Mouse (Mus musculus): ENCODE measurements around the gene Fkbp1a.

DNA sequence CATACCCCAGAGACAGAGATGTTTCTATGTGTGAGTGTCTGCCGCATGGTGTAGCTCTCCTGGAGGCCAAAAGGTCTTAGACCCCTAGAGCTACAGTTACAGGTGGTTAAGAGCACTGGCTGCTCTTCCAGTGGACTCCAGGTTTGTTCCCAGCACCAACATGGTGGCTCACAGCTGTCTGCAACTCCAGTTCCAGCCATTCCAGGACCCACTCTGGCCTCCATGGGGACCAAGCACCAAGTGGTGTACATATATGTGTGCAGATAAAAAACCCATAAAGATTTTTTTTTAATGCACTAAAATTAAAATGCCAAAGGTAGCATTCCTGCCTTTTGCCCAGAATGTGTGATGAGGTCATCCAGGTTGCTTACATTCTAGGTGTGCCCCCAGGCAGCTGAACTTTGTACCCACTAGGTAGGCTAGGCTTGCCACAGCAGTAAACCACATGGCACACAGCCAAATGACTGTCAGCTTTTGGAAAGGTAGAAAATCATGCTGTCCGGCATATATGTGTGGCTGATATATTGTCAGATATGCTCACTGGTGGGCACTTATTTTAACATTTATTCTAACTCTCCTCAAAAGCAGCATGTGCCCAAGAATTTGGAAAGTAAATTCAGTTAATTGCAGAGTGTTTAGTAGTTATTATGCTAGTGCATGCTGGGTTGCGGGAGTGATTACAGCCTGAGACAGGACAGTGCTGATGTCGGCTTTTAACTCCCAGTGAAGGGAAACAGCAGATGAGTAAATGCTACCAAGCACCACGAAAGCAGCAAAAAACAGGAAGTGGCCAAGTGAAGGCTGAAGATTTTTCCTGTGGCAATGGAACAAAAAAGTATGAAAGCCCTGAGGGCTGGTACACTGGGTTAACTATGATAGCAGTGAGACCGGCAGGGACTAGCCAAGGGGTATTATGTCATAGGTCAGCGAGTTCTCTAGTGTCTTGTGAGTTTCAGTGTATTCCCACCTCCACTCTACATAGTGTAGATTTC lies 20.9 kb downstream of the Fkbp1a start:
- no peak for TF ChIP-seq CTCF (IDR thresholded peaks at IDR 0.05; ENCODE audit: extremely low read depth, insufficient read depth, insufficient read length, insufficient replicate concordance)
- TF ChIP-seq POLR2A (IDR thresholded peaks at IDR 0.05; ENCODE audit: low read depth, low read length): no peak
